In the genomic region with DNA sequence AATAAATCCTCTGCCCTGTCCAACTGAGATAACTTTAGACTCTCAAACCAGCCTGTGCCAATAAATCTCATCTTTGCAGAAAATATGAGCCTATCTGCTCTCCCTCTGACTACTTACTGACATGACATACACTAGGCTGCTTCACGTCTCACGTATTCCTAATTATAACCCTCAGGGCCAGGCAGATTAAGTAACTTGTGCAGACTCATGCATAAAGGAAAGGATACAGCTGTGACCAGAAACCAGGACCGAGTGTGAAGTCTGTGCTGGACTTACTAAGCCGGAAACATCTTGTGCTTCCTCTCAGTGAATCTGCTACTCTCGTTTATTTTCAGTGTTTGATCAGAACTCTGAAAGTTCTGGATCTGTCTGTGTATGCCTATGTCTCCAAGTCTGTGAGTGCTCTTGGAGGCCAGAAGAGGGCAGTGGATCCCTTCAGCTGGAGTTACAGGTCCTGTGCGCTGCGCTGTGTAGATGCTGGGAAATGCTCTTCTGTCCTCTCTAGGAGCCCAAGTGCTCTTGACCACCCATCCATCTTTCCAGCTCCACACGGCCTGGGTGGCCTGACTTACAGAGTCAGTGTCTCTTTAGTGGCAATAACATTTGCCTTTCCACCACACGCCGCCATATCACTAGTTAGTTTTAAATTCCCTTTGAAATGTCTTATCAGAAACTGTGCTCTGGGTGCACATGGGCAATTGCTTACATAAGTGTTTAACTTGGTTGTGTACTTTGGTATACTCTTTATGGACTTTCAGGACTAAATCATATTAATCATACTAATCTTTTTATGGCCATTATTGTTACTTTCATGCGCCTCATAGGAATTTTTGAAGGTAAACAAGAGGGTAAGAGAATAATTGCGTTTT, we compare ENCODE assay signal across 9 mouse cellular contexts. TPM values are rescaled to one million over a fixed set of nuclear protein-coding genes. Genes with fewer than 3 reads are reported as not detected.
DNase-seq lines count a peak whose midpoint lies in the region; ATAC-seq and TF ChIP-seq lines count a peak whose summit lies in the region.
"Had no signal": no experiment of that assay in that cellular context is flagged by ENCODE, and none has a peak within 500 bp of the region (broad histone marks: within the 10 kb centered on the region; RNA-seq: fewer than 3 reads in every experiment).

No protein-coding gene starts in this region.

- no peak overlapping the region for H3K9ac ChIP-seq in hindbrain, embryonic 14.5 days
- no peak overlapping the region for H3K9ac ChIP-seq in midbrain, embryonic 15.5 days

- H3K4me1 ChIP-seq in kidney, adult 2 months (ENCODE audit: control insufficient read depth, insufficient read depth, low read length) = 0 out of 2 replicates have a peak, but pooled peaks cover 5% of the 10 kb centered on the region
- H3K4me1 ChIP-seq in hindbrain, embryonic 14.5 days (replicated peaks; ENCODE audit: control insufficient read depth, insufficient read depth, low read length) = no peaks in the 10 kb centered on the region
- H3K4me1 ChIP-seq in midbrain, embryonic 15.5 days = no peaks in the 10 kb centered on the region

- no peak overlapping the region for H3K27ac ChIP-seq in kidney, adult 2 months (ENCODE audit: insufficient read depth, low read depth, low read length)
- H3K27ac ChIP-seq in hindbrain, embryonic 14.5 days = no peak overlapping the region
- H3K27ac ChIP-seq in midbrain, embryonic 15.5 days = no peak overlapping the region

- TF ChIP-seq POLR2A in kidney, adult 2 months (IDR thresholded peaks at IDR 0.05; ENCODE audit: low read depth, low read length) = no peak

- peak; percentile 56 for TF ChIP-seq CTCF in kidney, adult 2 months (conservative IDR thresholded peaks at IDR 0.05; ENCODE audit: insufficient read depth, insufficient read length, low read depth, low read length)

- no peak overlapping the region for H3K4me2 ChIP-seq in hindbrain, embryonic 14.5 days (replicated peaks)
- no peak overlapping the region for H3K4me2 ChIP-seq in midbrain, embryonic 15.5 days

- no peaks in the 10 kb centered on the region for H3K9me3 ChIP-seq in hindbrain, embryonic 14.5 days (ENCODE audit: control insufficient read depth, low read length)
- H3K9me3 ChIP-seq in midbrain, embryonic 15.5 days = no peaks in the 10 kb centered on the region

- peak; percentile 68; the same call in 1 of the 2 replicates for ATAC-seq in hindbrain, embryonic 14.5 days (ENCODE audit: low FRiP score)
- ATAC-seq in midbrain, embryonic 15.5 days (replicated peaks) = 0 out of 2 replicates have a peak, but pooled peaks have one; percentile 72
- ATAC-seq in inflammation-experienced regulatory T-cells, adult 6 months = no peak

- no peaks in the 10 kb centered on the region for H3K36me3 ChIP-seq in kidney, adult 2 months (ENCODE audit: control insufficient read depth, insufficient read depth, low read length)
- no peaks in the 10 kb centered on the region for H3K36me3 ChIP-seq in hindbrain, embryonic 14.5 days (replicated peaks; ENCODE audit: control insufficient read depth, insufficient read depth)
- H3K36me3 ChIP-seq in midbrain, embryonic 15.5 days (replicated peaks) = no peaks in the 10 kb centered on the region

- 61% methylated on average over 12 of the region's 12 CpGs for whole genome bisulfite sequencing in kidney, adult 2 months
- WGBS in hindbrain, embryonic 14.5 days = 70% methylated on average over 12 of the region's 12 CpGs
- 72% methylated on average over 12 of the region's 12 CpGs for WGBS in midbrain, embryonic 15.5 days

- H3K27me3 ChIP-seq in kidney, adult 2 months (replicated peaks; ENCODE audit: control insufficient read depth, insufficient read depth, low read length) = no peaks in the 10 kb centered on the region
- H3K27me3 ChIP-seq in hindbrain, embryonic 14.5 days (ENCODE audit: control insufficient read depth, insufficient read depth, low read length) = no peaks in the 10 kb centered on the region
- no peaks in the 10 kb centered on the region for H3K27me3 ChIP-seq in midbrain, embryonic 15.5 days (replicated peaks)

- no peak for DNase-seq in kidney, adult 2 months
- DNase-seq in kidney, adult 8-10 months = no peak
- peak; percentile 38 for DNase-seq in CD4-positive helper T cell, adult 2 months (ENCODE audit: low read depth, low spot score)
- DNase-seq in adrenal gland, postnatal 14 days = peak; percentile 50
- peak; percentile 43 for DNase-seq in hindbrain, embryonic 14.5 days (ENCODE audit: low spot score)
- no peak for DNase-seq in layer of hippocampus, adult 9-10 months (ENCODE audit: low spot score)

- no peak overlapping the region for H3K4me3 ChIP-seq in kidney, adult 2 months (ENCODE audit: insufficient read depth, low read depth, low read length)
- no peak overlapping the region for H3K4me3 ChIP-seq in hindbrain, embryonic 14.5 days (replicated peaks; ENCODE audit: low read length)
- H3K4me3 ChIP-seq in midbrain, embryonic 15.5 days = no peak overlapping the region

RNA-seq across cellular contexts. Expression of gene Arl14, which starts 13.5 kb away (rescaled TPM):
- not detected in 2 replicates for polyA plus RNA-seq in kidney, adult 2 months (2012; rRNA removed)
- not detected in 2 replicates for total RNA-seq in adrenal gland, postnatal 14 days (2021)
- not detected in 2 replicates for polyA plus RNA-seq in hindbrain, embryonic 14.5 days (2014; fragmentation: Nextera tagmentation; extraction: Ambion mirVana)
- polyA plus RNA-seq in midbrain, embryonic 15.5 days (2015; fragmentation: Nextera tagmentation; extraction: Ambion mirVana) = not detected in 2 replicates
- not detected for polyA plus RNA-seq in inflammation-experienced regulatory T-cells, adult 6 months (2017; shearing (Covaris generic))
- total RNA-seq: gastrocnemius, adult 8-10 months had no signal

Comparison
In these comparisons a context has a peak if more than half of its experiments do, and no peak if none do; other contexts are left out.
1. DNase-seq: peak in CD4-positive helper T cell, adult 2 months (single experiment), adrenal gland, postnatal 14 days (single experiment) and hindbrain, embryonic 14.5 days (single experiment); none in kidney, adult 2 months (single experiment), kidney, adult 8-10 months (0 of 2) and layer of hippocampus, adult 9-10 months (single experiment).